Mouse (Mus musculus): ENCODE data around the gene Arid1a.
"Not testable (repeated sequence)": the region's sequence is repeated elsewhere in the genome, so short reads cannot be mapped to it uniquely, and the experiment has no call there.

The Arid1a gene

DNA sequence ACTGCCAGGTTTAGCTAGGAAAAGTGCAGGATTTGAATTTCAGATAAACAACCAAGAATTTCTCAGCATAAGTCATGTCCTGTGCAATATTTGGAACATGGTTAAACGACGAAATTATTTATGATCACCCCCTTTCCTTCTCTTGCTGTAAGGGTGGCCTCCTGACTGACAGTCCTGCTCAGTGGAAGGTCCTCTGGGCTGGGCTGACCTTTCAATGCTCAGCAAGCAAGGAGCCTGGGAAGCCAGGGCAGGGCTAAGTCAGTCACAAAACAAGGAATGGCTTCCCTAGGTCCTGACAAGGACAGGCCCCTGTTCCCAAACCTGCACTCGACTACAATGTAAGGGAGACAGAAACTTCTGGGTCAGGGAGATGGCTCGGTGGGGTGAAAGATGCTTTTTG lies 104.6 kb downstream of the Arid1a start:
- DNase-seq (ENCODE audit: low spot score) = no peak

DNA sequence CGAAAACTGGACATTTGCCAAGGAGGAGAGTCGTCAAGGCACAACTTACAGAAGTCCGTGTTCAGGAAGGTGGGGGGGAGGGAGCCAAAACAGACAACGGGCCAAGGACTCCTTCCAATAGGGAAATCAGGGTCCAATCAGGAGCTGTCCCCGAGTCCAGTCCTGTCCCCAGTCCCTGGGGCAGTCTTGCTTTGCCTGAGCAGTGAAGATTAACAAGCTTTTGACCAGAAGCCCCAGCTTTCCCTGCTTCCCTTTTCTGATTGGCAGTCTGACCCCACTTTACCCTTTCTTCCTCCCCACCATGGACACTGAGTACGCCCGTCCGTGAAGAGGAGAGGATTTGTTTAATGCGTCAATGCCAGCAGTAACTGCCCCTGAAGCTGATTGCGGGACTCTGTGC lies 105.1 kb downstream of the Arid1a start:
- DNase-seq (ENCODE audit: low spot score) = no peak

DNA sequence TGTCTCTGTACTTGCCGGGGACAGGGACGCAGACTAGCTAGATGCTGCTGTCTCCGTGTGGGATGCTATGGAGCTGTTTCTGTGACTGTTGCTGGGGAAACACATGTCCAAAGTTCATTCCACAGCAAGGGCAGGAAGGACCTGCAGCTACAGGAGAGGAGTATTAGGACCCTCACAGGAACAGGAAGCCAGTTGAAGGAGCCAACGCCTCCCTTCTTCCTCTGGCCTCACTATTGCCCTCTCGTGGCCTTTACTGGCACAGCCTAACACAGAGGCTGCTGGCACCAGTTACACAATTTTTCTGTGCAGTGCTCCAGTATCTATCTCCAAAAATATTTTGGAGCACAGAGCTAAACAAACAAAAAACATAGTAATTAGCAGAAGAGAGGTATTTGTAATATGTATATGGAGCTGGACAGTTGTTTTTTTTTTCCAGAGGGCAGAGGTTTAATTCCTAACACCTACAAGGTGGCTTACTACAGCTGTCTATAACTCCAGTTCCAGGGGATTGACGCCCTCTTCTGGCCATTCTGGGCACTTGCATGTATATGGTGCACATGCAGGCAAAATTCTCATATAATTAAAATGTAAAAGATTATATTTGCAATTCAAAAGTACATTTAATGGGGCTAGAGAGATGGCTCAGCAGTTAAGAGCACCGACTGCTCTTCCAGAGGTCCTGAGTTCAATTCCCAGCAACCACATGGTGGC lies 106.4 kb downstream of the Arid1a start, which contains the start of gene Zdhhc18:
TSS of gene Zdhhc18 (minus strand) at position 166 of the 711 bp plus-strand sequence.
- no peak for DNase-seq (ENCODE audit: low spot score)

DNA sequence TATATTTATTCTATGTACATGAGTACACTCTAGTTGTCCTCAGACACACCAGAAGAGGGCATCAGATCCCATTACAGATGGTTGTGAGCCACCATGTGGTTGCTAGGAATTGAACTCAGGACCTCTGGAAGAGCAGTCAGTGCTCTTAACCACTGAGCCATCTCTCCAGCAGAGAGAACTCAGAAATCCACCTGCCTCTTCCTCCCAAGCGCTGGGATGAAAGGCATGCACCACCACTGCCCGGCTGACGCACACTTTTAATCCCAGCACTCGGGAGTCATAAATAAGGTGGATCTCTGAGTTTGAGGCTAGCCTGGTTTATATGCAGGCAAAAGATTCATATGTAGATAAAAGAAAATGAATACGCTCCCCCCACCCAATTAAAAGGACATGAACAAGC lies 107.1 kb downstream of the Arid1a start:
- DNase-seq (ENCODE audit: low spot score) = not testable (repeated sequence)

DNA sequence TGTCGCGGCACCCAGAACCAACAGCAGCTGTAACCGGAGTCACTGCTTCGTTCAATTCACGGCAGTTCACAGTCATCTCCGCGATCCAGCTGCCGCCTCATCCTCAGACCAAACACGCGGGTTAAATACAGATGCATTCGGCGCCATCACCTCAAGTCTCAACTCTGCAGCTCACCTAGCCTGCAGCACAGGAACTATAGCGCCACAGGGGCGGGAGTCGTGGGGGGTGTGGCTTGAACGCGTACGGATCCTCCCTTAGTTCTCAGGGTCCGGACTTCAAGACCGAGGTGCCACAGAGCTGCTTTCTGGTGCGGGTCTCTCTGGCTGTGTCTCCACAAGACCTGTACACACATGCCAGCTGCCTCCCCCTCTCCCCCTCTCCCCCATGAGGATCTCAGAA lies 110.9 kb downstream of the Arid1a start:
- DNase-seq (ENCODE audit: low spot score) = no peak

DNA sequence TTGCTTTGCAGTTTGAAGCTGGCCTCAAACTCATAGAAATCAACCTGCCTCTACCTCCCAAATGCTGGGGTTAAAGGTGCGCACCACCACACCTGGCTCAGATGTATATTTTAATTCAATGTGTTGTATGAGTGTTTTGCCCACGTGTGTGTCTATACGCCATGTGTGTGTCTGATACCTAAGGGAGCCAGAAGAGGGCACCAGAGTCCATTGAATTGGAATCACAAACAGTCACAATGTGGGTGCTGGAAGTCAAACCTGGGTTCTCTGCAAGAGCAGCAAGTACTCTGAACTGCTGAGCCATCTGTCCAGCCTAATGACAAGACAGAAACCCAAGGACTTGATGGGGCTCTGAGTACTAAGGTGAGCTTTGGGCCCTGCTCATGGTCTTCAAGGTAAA lies 111.4 kb downstream of the Arid1a start:
- no peak for DNase-seq (ENCODE audit: low spot score)

DNA sequence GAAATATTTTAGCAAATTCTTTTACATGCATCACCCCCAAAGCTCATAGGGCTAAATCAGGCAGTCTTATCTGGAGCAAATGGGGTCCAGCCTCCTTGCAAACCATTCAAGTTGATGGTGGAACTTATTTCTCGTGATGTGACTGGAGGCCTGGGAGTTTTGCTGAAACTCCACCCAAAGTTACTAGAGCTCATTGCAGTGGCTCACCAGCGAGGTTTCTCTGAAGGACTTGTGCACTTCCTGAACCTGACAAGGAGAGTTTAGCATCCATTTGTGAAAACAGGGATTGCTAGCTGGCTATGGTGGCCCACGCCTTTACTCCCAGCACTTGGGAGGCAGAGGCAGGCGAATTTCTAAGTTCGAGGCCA lies 122.5 kb downstream of the Arid1a start:
- DNase-seq (ENCODE audit: low spot score) = no peak

DNA sequence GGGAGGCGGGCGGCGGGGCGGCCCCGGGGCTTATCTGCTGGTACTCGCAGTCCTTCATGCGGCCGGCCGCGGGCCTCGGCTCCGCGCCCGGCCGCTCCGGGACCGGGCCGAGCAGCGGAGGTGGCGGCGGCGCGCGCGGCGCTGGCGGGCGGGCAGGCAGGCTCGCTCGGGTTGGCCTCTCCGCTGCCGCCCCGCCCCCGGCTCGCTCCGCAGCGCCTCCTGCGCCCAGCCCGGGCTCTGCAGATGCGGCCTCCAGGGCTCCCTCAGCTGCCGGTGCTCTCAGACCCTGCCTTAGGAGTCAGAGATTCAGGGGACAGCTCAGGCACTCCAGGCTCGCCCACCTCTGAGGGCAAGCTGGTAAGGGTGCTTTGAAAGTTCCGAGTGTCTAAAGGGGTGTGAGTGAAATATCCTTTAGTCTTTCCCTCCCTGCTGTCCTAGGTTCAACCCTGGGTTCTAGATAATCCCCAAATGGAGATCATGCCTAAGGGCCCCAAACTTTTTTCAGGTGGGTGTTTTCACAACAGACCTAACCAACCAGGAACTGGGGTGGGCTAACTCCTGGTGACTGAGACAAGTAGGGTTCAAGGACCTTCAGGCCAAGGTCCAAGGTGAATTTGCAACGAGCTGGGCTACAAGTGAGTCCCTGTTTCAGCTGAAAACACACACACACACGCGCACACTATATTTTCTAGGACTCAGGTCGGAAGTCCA lies 123.1 kb downstream of the Arid1a start:
- peak; percentile 84 for DNase-seq (ENCODE audit: low spot score)

DNA sequence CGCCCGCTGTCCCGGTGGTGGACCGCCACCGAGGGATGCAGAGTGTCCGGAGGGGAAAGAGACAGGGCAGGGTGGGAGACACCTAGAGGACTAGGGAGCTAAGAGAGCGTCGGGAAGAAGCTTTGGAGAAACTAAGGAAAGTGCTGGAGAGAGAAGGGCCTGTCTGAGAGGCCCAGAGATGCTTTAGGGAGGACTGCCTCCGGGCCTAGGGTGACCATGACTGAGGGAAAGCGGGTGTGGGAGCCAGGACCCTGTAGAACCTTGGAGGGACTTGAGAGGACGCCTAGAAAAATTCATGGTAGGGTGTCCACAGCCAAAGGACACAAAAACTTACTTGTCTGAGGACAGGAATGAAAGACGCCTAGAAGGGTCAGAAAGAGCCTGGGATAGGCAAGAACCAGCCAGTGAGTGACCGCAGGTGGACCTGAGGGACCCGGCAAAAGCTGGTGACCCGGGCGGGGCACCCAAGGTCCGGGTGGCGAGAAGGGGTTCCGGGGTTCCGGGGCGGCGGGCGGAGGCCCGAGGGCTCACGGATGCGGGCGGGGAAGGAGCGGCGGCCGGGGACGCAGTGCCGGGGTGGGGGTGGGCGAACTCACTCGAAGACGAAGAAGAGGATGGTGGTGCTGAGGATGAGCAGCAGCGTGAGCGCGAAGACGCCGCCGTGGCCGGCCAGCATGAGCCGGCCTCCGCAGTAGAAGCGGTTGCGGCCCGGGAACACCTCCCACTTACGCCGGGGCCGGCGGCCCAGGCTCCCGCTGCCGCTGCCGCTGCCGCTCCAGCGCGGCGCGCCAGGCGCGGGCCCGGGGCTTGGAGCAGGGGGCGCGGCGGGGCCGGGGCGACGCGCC lies 123.9 kb downstream of the Arid1a start:
- no peak for DNase-seq (ENCODE audit: low spot score)

DNA sequence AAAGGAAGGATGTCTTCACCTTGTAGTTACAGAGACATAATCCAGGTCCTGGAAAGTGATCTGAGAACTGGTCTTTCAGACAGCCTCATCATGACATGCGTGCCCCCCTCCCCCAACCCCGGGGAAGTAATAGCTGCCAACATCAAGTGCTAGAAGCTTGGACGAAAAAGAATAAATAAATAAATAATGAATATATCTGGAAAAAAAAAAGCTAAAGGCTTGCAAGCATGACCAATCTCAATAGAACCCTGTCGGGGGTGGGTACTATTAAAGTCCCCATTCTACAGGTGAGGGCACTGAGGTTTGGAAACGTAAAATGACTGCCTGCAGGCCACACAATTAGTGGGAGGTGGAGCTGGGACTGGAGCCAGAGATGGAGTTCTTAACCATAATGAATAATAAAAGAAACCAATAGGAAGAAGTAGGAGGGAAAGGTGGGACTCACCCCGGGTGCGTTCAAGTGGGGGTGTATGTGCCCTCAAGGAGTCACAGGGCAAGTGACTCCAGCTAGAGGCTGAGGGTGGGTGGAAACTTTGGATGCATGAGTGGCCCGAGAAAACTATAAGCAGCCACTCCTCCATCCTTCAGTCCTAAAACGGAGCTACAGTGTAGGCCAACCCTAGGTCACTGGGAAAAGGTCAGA lies 124.7 kb downstream of the Arid1a start:
- no peak for DNase-seq (ENCODE audit: low spot score)

DNA sequence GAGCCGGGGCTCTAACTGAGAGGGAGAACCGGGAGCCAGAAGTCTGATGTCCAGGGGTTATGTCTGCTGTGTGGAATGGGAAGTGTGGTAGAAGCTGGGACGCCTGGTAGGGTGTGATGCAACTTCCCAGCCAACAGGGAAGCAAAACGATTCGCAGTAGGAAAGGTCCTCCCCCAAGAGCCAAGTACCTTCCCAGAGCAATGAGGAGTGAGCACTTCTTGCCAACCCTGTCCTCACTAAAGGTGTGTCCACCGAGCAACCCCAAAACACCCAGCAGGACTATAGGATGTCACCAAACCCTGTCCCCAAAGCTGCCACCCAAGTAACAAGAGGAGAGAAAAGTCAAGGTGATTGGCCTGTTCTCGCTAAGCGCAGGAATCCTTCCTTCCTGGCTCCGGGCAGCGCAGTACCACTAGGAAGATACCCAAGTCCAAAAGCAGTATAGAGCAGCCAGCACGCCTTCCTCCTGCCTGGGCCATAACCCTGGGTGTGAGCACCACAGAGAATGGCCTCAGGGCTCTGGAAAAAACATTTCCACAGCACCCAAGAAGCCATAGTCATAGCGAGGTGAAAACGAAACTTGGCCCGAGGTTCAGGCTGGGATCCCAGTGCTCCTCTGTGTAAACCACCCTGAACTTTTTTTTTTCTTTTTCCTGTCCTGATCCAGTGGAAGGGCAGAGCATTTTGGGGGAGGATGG lies 125.3 kb downstream of the Arid1a start:
- DNase-seq (ENCODE audit: low spot score) = no peak

DNA sequence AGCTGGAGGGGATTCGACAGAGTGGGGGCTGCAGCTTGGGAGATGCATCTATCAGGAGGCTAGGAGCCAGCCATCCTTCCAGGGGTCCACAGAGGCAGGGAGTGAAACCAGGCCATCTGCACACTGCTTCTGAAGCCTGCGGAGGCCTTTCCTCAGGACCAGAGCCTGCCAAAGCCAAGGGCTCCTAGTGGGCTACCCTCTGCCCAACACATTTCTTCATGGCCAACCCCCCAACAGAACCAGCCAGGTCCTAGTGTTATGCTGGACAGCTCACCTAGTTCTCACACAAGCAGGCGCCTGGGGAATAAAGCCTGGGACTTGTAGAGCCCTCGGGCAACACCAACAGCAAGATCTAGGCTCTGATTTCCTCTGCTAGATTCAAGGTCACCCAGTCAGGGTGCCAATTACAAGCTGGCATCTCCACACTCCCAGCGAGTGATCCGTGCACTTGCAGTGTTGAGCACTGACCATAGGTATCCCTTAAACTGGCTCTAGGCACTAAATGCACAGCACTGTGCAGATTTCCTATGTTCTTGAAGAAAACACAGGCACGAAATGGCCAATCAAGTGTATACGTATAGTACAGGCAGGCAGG lies 126.1 kb downstream of the Arid1a start:
- DNase-seq (ENCODE audit: low spot score) = no peak

DNA sequence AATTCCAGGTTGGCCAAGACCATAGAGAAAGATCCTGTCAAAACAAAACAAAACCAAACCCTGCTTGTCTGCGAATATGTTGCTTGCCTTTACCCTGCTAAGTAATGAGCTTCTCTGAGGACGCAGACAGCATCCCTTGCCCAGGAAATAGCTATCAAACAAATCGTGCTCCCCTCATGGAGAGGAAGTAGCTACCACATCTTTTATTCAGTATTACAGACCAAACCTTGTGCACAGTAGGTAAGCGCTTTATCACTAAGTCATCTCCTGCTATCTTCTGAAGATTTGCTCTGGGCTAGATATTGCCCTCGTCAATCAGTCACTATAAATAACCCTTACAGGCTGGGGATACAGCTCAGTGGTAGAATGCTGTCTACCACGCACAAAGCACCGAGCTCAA lies 127.4 kb downstream of the Arid1a start:
- DNase-seq (ENCODE audit: low spot score) = no peak

Measured in testis, postnatal 14 days (tissue).